Mouse (Mus musculus): ENCODE data around the gene Wdr59. TPM values are rescaled to one million over a fixed set of nuclear protein-coding genes. Genes with fewer than 3 reads are reported as not detected.

Gene Wdr59
- polyA plus RNA-seq, 1 experiment from 2014 or later, result 2.9 TPM

- Histone ChIP-seq H3K27me3 (replicated peaks; ENCODE audit: control insufficient read depth, insufficient read depth, low read length) (no peaks in the 10 kb centered on the region), H3K4me2 (ENCODE audit: low read length) (peak overlapping the region; percentile 77), H3K27ac (ENCODE audit: low read depth, low read length) (no peak overlapping the region), H3K9ac (ENCODE audit: low read length) (no peak overlapping the region), H3K9me3 (replicated peaks; ENCODE audit: control insufficient read depth, low read length) (no peaks in the 10 kb centered on the region), H3K4me1 (ENCODE audit: control insufficient read depth, insufficient read depth, low read length) (peaks cover 22% of the 10 kb centered on the region), H3K36me3 (ENCODE audit: control insufficient read depth, insufficient read depth, low read length) (no peaks in the 10 kb centered on the region), H3K4me3 (ENCODE audit: low read depth, low read length) (peak overlapping the region; percentile 57)
- no peak for ATAC-seq
- no peak for DNase-seq (ENCODE audit: low spot score)
- 45% methylated on average over 5 of the region's 5 CpGs for WGBS
These were observed 13.6 kb upstream of the Wdr59 start for GRCm38 (mm10) chr8:111535491-111535890.

GRCm38 (mm10) chr8:111533503-111533902, 11.6 kb upstream of the Wdr59 start:
- Histone ChIP-seq H3K4me1 (ENCODE audit: control insufficient read depth, insufficient read depth, low read length) (peaks cover 5% of the 10 kb centered on the region), H3K9me3 (replicated peaks; ENCODE audit: control insufficient read depth, low read length) (no peaks in the 10 kb centered on the region), H3K4me3 (ENCODE audit: low read depth, low read length) (no peak overlapping the region), H3K36me3 (ENCODE audit: control insufficient read depth, insufficient read depth, low read length) (no peaks in the 10 kb centered on the region), H3K27me3 (replicated peaks; ENCODE audit: control insufficient read depth, insufficient read depth, low read length) (no peaks in the 10 kb centered on the region), H3K27ac (ENCODE audit: low read depth, low read length) (no peak overlapping the region), H3K9ac (ENCODE audit: low read length) (no peak overlapping the region), H3K4me2 (ENCODE audit: low read length) (no peak overlapping the region)
- DNase-seq (ENCODE audit: low spot score) (no peak), ATAC-seq (no peak)
- WGBS, result 57% methylated on average over 4 of the region's 4 CpGs

GRCm38 (mm10) chr8:111531621-111532020, 9.7 kb upstream of the Wdr59 start:
- Histone ChIP-seq H3K9me3 (replicated peaks; ENCODE audit: control insufficient read depth, low read length) (no peaks in the 10 kb centered on the region), H3K4me2 (ENCODE audit: low read length) (no peak overlapping the region), H3K36me3 (ENCODE audit: control insufficient read depth, insufficient read depth, low read length) (no peaks in the 10 kb centered on the region), H3K27ac (ENCODE audit: low read depth, low read length) (no peak overlapping the region), H3K9ac (ENCODE audit: low read length) (no peak overlapping the region), H3K27me3 (replicated peaks; ENCODE audit: control insufficient read depth, insufficient read depth, low read length) (no peaks in the 10 kb centered on the region), H3K4me3 (ENCODE audit: low read depth, low read length) (no peak overlapping the region), H3K4me1 (ENCODE audit: control insufficient read depth, insufficient read depth, low read length) (no peaks in the 10 kb centered on the region)
- DNase-seq (ENCODE audit: low spot score), result no peak
- WGBS, result 87% methylated on average over 17 of the region's 17 CpGs
- ATAC-seq, result no peak

DNA sequence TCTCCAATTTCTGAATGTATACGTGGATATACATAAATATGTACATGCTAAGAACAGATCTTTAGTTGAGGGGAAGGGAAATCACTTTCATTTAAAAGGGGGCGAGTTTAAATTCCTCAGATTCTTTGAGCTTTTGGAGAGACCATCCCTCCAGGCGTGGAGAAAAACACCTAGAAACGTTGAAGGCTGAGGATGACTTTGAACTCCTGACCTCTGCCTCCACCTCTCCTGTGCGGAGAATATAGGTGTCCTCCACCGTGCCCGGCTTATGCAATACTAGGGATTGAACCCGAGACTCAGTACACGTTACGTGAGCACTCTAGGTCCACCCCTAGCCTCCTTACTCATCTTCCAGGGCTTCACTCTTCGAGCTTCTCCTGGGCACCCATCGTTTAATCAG, 9.3 kb upstream of the Wdr59 start:
- ATAC-seq (no peak), DNase-seq (ENCODE audit: low spot score) (no peak)
- Histone ChIP-seq H3K4me3 (ENCODE audit: low read depth, low read length) (no peak overlapping the region), H3K9ac (ENCODE audit: low read length) (no peak overlapping the region), H3K36me3 (ENCODE audit: control insufficient read depth, insufficient read depth, low read length) (no peaks in the 10 kb centered on the region), H3K4me1 (ENCODE audit: control insufficient read depth, insufficient read depth, low read length) (no peaks in the 10 kb centered on the region), H3K27me3 (replicated peaks; ENCODE audit: control insufficient read depth, insufficient read depth, low read length) (no peaks in the 10 kb centered on the region), H3K4me2 (ENCODE audit: low read length) (no peak overlapping the region), H3K9me3 (replicated peaks; ENCODE audit: control insufficient read depth, low read length) (no peaks in the 10 kb centered on the region), H3K27ac (ENCODE audit: low read depth, low read length) (no peak overlapping the region)
- 81% methylated on average over 12 of the region's 12 CpGs for WGBS

GRCm38 (mm10) chr8:111528071-111528470, 6.2 kb upstream of the Wdr59 start:
- no peak overlapping the region for H3K4me3 ChIP-seq (ENCODE audit: low read depth, low read length)
- no peak overlapping the region for H3K4me2 ChIP-seq (ENCODE audit: low read length)
- no peaks in the 10 kb centered on the region for H3K27me3 ChIP-seq (replicated peaks; ENCODE audit: control insufficient read depth, insufficient read depth, low read length)
- DNase-seq (ENCODE audit: low spot score) (no peak), ATAC-seq (no peak)
- H3K9ac ChIP-seq (ENCODE audit: low read length), result no peak overlapping the region
- no peaks in the 10 kb centered on the region for H3K4me1 ChIP-seq (ENCODE audit: control insufficient read depth, insufficient read depth, low read length)
- no peaks in the 10 kb centered on the region for H3K9me3 ChIP-seq (replicated peaks; ENCODE audit: control insufficient read depth, low read length)
- 74% methylated on average over 5 of the region's 5 CpGs for WGBS
- H3K36me3 ChIP-seq (ENCODE audit: control insufficient read depth, insufficient read depth, low read length), result no peaks in the 10 kb centered on the region
- H3K27ac ChIP-seq (ENCODE audit: low read depth, low read length), result no peak overlapping the region

- Histone ChIP-seq H3K27ac (ENCODE audit: low read depth, low read length) (no peak overlapping the region), H3K9me3 (replicated peaks; ENCODE audit: control insufficient read depth, low read length) (no peaks in the 10 kb centered on the region), H3K36me3 (ENCODE audit: control insufficient read depth, insufficient read depth, low read length) (no peaks in the 10 kb centered on the region), H3K4me2 (ENCODE audit: low read length) (no peak overlapping the region), H3K9ac (ENCODE audit: low read length) (no peak overlapping the region), H3K4me3 (ENCODE audit: low read depth, low read length) (no peak overlapping the region), H3K4me1 (ENCODE audit: control insufficient read depth, insufficient read depth, low read length) (no peaks in the 10 kb centered on the region), H3K27me3 (replicated peaks; ENCODE audit: control insufficient read depth, insufficient read depth, low read length) (no peaks in the 10 kb centered on the region)
- no peak for ATAC-seq
- no peak for DNase-seq (ENCODE audit: low spot score)
- 83% methylated on average over 8 of the region's 8 CpGs for whole genome bisulfite sequencing
These were observed 5.3 kb upstream of the Wdr59 start for GRCm38 (mm10) chr8:111527149-111527548.

GRCm38 (mm10) chr8:111526403-111527024, 4.6 kb upstream of the Wdr59 start:
- 84% methylated on average over 6 of the region's 6 CpGs for WGBS
- Histone ChIP-seq H3K4me2 (ENCODE audit: low read length) (no peak overlapping the region), H3K36me3 (ENCODE audit: control insufficient read depth, insufficient read depth, low read length) (no peaks in the 10 kb centered on the region), H3K4me1 (ENCODE audit: control insufficient read depth, insufficient read depth, low read length) (no peaks in the 10 kb centered on the region), H3K27me3 (replicated peaks; ENCODE audit: control insufficient read depth, insufficient read depth, low read length) (no peaks in the 10 kb centered on the region), H3K27ac (ENCODE audit: low read depth, low read length) (no peak overlapping the region), H3K9me3 (replicated peaks; ENCODE audit: control insufficient read depth, low read length) (no peaks in the 10 kb centered on the region), H3K4me3 (ENCODE audit: low read depth, low read length) (no peak overlapping the region), H3K9ac (ENCODE audit: low read length) (no peak overlapping the region)
- no peak for DNase-seq (ENCODE audit: low spot score)
- no peak for ATAC-seq

GRCm38 (mm10) chr8:111517466-111517865, 4.4 kb downstream of the Wdr59 start:
- Histone ChIP-seq H3K36me3 (ENCODE audit: control insufficient read depth, insufficient read depth, low read length) (no peaks in the 10 kb centered on the region), H3K9ac (ENCODE audit: low read length) (no peak overlapping the region), H3K4me1 (ENCODE audit: control insufficient read depth, insufficient read depth, low read length) (peaks cover 5% of the 10 kb centered on the region), H3K9me3 (replicated peaks; ENCODE audit: control insufficient read depth, low read length) (no peaks in the 10 kb centered on the region), H3K4me3 (ENCODE audit: low read depth, low read length) (no peak overlapping the region), H3K4me2 (ENCODE audit: low read length) (no peak overlapping the region), H3K27me3 (replicated peaks; ENCODE audit: control insufficient read depth, insufficient read depth, low read length) (no peaks in the 10 kb centered on the region), H3K27ac (ENCODE audit: low read depth, low read length) (no peak overlapping the region)
- no peak for DNase-seq (ENCODE audit: low spot score)
- ATAC-seq, result no peak
- WGBS, result 79% methylated on average over 2 of the region's 2 CpGs

- Histone ChIP-seq H3K27ac (ENCODE audit: low read depth, low read length) (no peak overlapping the region), H3K4me2 (ENCODE audit: low read length) (no peak overlapping the region), H3K9ac (ENCODE audit: low read length) (no peak overlapping the region), H3K4me1 (ENCODE audit: control insufficient read depth, insufficient read depth, low read length) (peaks cover 5% of the 10 kb centered on the region), H3K4me3 (ENCODE audit: low read depth, low read length) (no peak overlapping the region), H3K36me3 (ENCODE audit: control insufficient read depth, insufficient read depth, low read length) (no peaks in the 10 kb centered on the region), H3K9me3 (replicated peaks; ENCODE audit: control insufficient read depth, low read length) (no peaks in the 10 kb centered on the region), H3K27me3 (replicated peaks; ENCODE audit: control insufficient read depth, insufficient read depth, low read length) (no peaks in the 10 kb centered on the region)
- 84% methylated on average over 7 of the region's 7 CpGs for WGBS
- DNase-seq (ENCODE audit: low spot score) (peak; percentile 28), ATAC-seq (no peak)
These were observed 5.3 kb downstream of the Wdr59 start for GRCm38 (mm10) chr8:111516451-111517035.
